Mouse (Mus musculus) thymus, adult 2 months (tissue): ENCODE data around the gene Mybl2. TPM values are rescaled to one million over a fixed set of nuclear protein-coding genes. Genes with fewer than 3 reads are reported as not detected.

Experiments used
- DNase-seq: peaks from one replicate; pipeline ENCODE4 v3.0.0; 2021
- H3K27ac ChIP-seq: fragments of 200-500 bp; 2 replicates; pipeline ENCODE4 v1.5.1; 2012; ENCODE audit warnings: low read length, control low read depth; ENCODE audit not compliant: control insufficient read depth, insufficient read depth
- H3K27me3 ChIP-seq: fragments of 200-500 bp; 2 replicates; pipeline ENCODE4 v1.6.1; 2012; ENCODE audit warnings: mild to moderate bottlenecking, low read length, moderate library complexity, mixed read lengths; ENCODE audit not compliant: control insufficient read depth, insufficient read depth
- H3K36me3 ChIP-seq: fragments of 200-500 bp; 2 replicates; pipeline ENCODE4 v1.6.1; 2012; ENCODE audit warnings: mild to moderate bottlenecking, low read length, moderate library complexity; ENCODE audit not compliant: control insufficient read depth, insufficient read depth
- H3K4me1 ChIP-seq: fragments of 200-500 bp; replicated peaks from 2 replicates; pipeline ENCODE4 v1.6.1; 2012; ENCODE audit warnings: low read length; ENCODE audit not compliant: control insufficient read depth, insufficient read depth
- H3K4me3 ChIP-seq: fragments of 200-500 bp; 2 replicates; pipeline ENCODE4 v1.5.1; 2012; ENCODE audit warnings: mild to moderate bottlenecking, low read length, control low read depth, moderate library complexity; ENCODE audit not compliant: control insufficient read depth, insufficient read depth
- CTCF ChIP-seq: fragments of 200-500 bp; IDR thresholded peaks from 2 replicates; pipeline ENCODE4 v1.5.1; 2012; ENCODE audit warnings: mild to moderate bottlenecking, control low read depth, low read length, moderate library complexity, borderline replicate concordance; ENCODE audit not compliant: control insufficient read depth, poor library complexity, insufficient read depth; ENCODE audit errors: extremely low read depth
- POLR2A ChIP-seq: fragments of 200-500 bp; IDR thresholded peaks from 2 replicates; pipeline ENCODE4 v1.6.1; 2012; ENCODE audit warnings: mild to moderate bottlenecking, low read length, control low read depth, moderate library complexity; ENCODE audit not compliant: control insufficient read depth, poor library complexity, insufficient read depth; ENCODE audit errors: extremely low read depth
- WGBS: fragments of 180-500 bp; shearing (Covaris S2); methylation state at CpG from one replicate; pipeline ENCODE4 v1.1.7; 2018; 5-methylcytosine and 5-hydroxymethylcytosine counted together
- polyA plus RNA-seq: library from polyadenylated mRNA; depleted of rRNA; stranded (reverse); fragments of >200 nt; gene quantifications from 2 replicates; pipeline ENCODE4 v1.2.3, GENCODE M21; 2012

Gene Mybl2
- polyA plus RNA-seq, 1 experiment, result 29.8 TPM

DNA sequence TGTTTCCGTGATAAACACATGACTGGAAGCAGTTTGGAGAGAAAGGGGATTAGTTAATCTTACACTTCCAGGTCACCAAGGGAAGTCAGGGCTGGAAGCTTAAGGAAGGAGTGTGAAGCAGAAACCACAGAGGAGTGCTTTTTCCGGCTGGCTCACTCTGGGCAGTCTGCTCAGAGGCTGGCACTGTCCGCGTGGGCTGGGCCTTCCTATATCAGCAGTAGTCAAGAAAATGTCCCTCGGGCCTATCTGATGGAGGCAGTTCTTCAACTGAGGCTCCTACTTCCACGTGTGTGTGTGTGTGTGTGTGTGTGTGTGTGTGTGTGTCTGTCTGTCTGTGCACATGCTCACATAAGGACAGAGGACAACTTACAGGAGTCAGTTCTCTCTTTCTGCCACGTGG lies 14.5 kb upstream of the Mybl2 start:
- peaks cover 52% of the 10 kb centered on the region for H3K36me3 ChIP-seq
- DNase-seq, result no peak
- H3K27ac ChIP-seq, result no peak overlapping the region
- 92% methylated on average over 7 of the region's 7 CpGs for WGBS
- H3K4me1 ChIP-seq, result no peaks in the 10 kb centered on the region
- no peak for TF ChIP-seq CTCF
- no peak for TF ChIP-seq POLR2A
- no peak overlapping the region for H3K4me3 ChIP-seq
- no peaks in the 10 kb centered on the region for H3K27me3 ChIP-seq

GRCm38 (mm10) chr2:163048125-163048524 lies 6.4 kb upstream of the Mybl2 start:
- peaks cover 18% of the 10 kb centered on the region for H3K36me3 ChIP-seq
- WGBS, result 7% methylated on average over 10 of the region's 10 CpGs
- peak; percentile 63 for DNase-seq
- H3K27me3 ChIP-seq, result no peaks in the 10 kb centered on the region
- no peak overlapping the region for H3K4me3 ChIP-seq
- H3K27ac ChIP-seq, result no peak overlapping the region
- H3K4me1 ChIP-seq, result no peaks in the 10 kb centered on the region
- TF ChIP-seq CTCF (peak; percentile 90), POLR2A (no peak)

DNA sequence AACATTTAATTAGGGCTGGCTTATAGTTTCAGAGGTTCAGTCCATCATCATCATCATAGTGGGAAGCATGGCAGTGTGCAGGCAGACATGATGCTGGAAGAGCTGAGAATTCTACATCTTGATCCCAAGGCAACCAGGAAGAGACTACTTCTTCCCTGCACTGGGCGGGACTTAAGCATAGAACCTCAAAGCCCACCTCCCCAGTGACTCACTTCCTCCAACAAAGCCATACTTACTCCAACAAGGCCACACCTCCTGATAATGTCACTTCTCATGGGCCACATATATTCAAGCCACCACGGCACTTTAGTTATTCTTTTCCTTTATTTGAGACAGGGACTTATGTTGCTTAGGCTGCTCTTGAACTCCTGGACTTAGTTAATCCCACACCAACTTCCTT lies 5.4 kb upstream of the Mybl2 start:
- TF ChIP-seq CTCF (no peak), POLR2A (no peak)
- WGBS, result 98% methylated on average over 2 of the region's 2 CpGs

DNA sequence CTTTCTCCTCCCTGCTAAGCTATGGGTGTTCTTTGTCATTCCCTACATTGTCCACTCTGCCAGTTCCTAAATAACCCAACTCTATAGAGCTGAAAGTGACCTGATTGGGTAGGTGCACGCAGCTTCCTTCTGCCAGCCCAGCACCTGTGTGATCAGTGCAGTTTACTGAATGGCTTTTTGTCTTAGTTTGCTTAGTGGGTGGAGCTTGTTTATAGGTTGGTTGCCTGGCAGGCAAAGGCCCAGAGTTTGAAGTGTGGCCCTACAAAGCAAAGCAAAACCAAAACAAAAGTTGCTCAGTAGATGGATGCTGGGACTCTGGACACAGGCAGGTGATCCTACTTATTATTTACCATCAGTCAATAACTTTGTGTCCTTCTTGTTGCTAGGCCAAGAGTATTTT lies 2.8 kb upstream of the Mybl2 start:
- no peak overlapping the region for H3K4me3 ChIP-seq
- 97% methylated on average over 1 of the region's 1 CpGs for WGBS
- no peaks in the 10 kb centered on the region; the same call in 1 of the 2 replicates for H3K36me3 ChIP-seq
- H3K27ac ChIP-seq, result no peak overlapping the region
- DNase-seq, result no peak
- H3K4me1 ChIP-seq, result peaks cover 17% of the 10 kb centered on the region
- TF ChIP-seq POLR2A (no peak), CTCF (no peak)
- no peaks in the 10 kb centered on the region for H3K27me3 ChIP-seq

More for the DNA sequence above, 5.4 kb upstream of the Mybl2 start:
- Histone ChIP-seq H3K36me3 (peaks cover 14% of the 10 kb centered on the region), H3K4me3 (no peak overlapping the region), H3K27ac (no peak overlapping the region), H3K27me3 (no peaks in the 10 kb centered on the region), H3K4me1 (peaks cover 4% of the 10 kb centered on the region)
- no peak for DNase-seq

- no peak for TF ChIP-seq POLR2A
- TF ChIP-seq CTCF, result no peak
- H3K4me3 ChIP-seq, result no peak overlapping the region
- no peak overlapping the region for H3K27ac ChIP-seq
- peaks cover 17% of the 10 kb centered on the region for H3K4me1 ChIP-seq
- no peak for DNase-seq
- WGBS, result 94% methylated on average over 4 of the region's 4 CpGs
- H3K36me3 ChIP-seq, result no peaks in the 10 kb centered on the region
- no peaks in the 10 kb centered on the region for H3K27me3 ChIP-seq
Observed at GRCm38 (mm10) chr2:163052101-163052500, 2.4 kb upstream of the Mybl2 start.

GRCm38 (mm10) chr2:163052826-163053225 lies 1.7 kb upstream of the Mybl2 start:
- no peak for DNase-seq
- Histone ChIP-seq H3K4me3 (no peak overlapping the region), H3K4me1 (peaks cover 17% of the 10 kb centered on the region), H3K27me3 (no peaks in the 10 kb centered on the region), H3K36me3 (no peaks in the 10 kb centered on the region), H3K27ac (no peak overlapping the region)
- 93% methylated on average over 4 of the region's 4 CpGs for WGBS
- TF ChIP-seq CTCF (no peak), POLR2A (no peak)

DNA sequence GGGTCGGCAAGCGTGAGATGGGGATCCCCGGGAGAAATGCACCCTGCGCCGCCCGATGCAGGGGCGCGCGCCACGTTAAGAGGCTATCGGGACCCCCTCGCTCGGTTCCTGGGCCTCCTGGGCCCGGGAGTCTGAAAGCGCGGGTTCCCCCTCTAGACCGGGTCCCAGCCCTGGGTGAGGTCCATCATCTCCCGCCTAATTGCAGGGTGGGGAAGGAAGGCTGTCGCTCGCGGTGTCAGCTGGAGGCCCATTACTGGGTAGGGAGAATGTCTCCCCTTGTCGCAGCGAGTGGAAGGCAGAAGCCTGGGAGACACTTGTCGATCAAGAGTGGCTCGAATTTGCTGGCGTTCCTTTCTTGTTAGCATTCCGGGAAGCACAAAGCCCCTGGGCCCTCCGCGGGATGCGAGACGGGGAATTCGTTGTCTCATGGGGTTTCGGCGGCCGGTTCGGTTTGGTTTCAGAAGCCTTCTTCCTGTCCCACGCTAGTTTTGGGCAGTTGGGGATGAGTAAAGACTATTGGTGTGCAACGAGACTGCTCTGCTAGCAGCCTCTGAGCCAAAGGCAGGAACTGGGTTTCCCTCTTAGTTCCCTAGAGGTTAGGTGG lies 506 bp downstream of the Mybl2 start:
- under 1% methylated on average over 35 of the region's 38 CpGs for WGBS
- Histone ChIP-seq H3K27me3 (no peaks in the 10 kb centered on the region), H3K27ac (no peak overlapping the region), H3K4me3 (peak overlapping the region; percentile 57), H3K36me3 (no peaks in the 10 kb centered on the region), H3K4me1 (peaks cover 17% of the 10 kb centered on the region)
- TF ChIP-seq CTCF (no peak), POLR2A (no peak)
- no peak for DNase-seq
